Mouse (Mus musculus) skeletal muscle tissue, adult 2 months (tissue): ENCODE measurements around the gene Grk2.
"Not testable (repeated sequence)": the region's sequence is repeated elsewhere in the genome, so short reads cannot be mapped to it uniquely, and the experiment has no call there.

Experiments
- DNase-seq: peaks from one replicate; pipeline ENCODE4 v3.0.0-alpha.2; 2012; ENCODE audit warnings: low read depth, low spot score

Gene Grk2

DNA sequence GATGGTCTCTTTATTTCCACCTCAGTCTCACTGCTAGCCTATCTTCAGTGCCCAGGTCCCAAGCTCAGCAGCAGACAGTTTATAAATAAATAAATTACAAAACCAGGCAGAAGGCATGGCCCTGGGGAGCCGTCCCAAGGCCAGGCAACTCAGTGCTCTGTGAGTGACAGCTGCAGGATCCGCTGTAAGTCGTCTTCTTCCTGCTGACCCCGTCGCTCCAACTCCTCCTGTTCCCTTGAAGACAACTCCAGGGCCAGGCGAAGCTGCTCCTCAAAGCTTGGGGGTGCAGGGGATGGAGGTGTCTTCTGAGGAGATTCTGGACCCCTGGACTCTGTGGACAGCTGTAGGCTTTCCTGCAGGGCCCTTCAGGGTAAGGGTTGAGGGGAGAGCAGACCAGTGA is 35.8 kb downstream of the Grk2 start:
- no peak for DNase-seq

DNA sequence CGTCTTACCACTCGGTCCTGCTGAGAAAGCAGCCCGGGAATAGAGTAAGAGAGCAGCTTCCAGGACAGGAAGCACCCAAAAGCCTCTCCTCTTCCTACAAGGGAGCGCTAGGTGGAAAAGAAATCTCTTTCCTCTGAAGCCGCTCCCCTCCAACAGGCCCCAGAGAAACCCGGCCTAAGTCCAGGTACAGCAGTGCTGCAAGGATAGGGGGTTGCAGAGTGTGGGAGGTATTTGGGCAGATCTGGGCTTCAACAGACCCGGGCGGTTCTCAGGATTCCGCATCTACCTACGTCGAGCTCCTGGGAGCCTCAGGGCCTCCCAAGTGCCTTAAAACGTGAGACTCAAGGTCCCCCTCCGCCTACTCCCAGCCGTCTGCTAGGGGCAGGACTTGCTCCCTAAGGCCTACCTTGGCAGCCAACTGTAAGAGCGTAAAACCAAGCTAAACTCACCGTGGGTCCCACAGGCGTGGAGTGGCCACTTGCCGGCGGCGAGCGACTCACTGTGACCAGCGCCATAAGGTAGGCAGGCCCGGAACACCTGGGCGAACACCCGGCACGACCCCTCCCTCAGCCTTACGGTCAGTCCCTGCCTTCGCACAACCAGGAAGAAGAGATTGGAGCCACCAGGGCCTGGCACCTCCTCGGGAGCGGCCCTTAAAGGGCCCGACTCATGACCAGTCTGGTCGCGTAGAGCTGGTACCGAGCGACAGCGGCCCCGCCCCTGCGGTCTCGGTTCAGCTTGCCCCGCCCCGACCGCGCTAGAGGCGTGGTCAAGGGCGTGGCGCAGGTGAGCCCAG is 37.3 kb downstream of the Grk2 start, which contains the start of gene Ssh3:
Gene Ssh3 (minus strand): TSS at position 615 of the 796 bp plus-strand sequence.
- DNase-seq = peak; percentile 44

DNA sequence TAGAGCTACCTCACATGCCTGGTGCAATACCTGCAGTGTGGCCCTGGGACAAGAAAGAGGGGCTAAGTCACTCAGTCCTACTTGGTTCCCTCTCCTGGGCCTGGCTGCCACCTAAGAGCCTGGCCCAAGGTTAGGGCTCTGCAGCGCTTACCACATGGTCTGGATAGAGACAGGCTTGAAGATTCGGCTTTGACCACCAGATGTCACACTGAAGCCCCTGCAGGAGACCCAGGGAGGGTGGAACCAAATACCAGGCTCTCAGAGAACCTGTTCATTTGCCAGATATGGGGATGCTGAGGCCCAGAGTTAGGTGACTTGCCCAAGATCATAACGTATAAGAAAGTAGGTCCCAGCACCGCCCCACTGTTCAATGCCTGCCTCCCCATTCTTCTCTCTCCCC is 40.1 kb downstream of the Grk2 start:
- no peak for DNase-seq

GRCm38 (mm10) chr19:4264171-4264780 is 41.7 kb downstream of the Grk2 start:
- DNase-seq = no peak

GRCm38 (mm10) chr19:4263702-4264101 is 42.3 kb downstream of the Grk2 start:
- no peak for DNase-seq

DNA sequence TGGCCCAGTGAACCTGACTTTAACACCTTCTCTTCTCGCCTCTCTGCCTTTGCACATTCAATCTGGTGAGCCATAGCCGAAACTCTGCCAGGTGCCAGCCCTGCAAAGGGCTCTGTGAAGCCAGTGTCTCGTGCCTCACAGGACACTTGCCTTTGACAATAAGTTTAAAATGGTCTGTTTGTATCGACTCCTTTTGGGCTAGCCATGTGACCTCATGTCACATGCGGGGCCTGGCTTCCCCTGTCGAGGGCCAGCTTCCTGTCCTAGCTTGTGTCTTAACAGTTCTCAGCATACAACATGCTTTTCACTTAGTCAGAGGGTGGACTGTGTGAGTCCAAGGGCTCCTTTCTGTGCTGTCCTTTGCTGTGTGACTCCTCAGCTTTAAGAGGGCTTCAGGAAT is 43.3 kb downstream of the Grk2 start:
- no peak for DNase-seq

DNA sequence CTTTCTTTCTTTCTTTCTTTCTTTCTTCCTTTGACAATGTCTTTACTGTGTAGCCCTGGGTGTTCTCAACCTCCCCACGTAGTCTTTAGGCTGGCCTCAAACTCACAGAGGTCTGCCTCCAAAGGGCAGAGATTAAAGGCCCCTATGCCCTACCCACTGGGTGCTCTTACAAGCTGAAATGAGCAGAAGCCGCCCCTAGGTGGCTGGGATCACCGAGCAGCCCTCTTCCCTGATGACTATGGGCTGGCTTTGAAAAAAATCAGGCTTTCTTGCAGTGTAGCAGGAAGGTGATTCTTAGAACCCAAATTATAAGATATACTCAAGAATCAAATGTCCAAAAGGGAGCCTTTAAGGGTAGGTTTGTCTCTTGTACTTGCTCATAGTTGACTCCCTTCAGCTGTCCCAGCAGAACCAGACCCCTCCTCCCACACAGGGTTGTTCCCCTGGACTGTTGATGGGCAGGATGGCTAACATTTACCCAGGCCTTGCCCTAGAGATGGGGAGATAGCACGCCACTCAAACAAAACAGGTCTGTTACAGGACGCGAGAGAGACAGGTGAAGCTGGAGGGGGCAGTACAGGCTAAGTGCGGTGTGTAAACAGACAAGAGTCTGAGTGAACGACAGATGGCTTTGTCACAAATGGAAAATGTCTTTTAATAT is 44.9 kb downstream of the Grk2 start:
- no peak for DNase-seq

DNA sequence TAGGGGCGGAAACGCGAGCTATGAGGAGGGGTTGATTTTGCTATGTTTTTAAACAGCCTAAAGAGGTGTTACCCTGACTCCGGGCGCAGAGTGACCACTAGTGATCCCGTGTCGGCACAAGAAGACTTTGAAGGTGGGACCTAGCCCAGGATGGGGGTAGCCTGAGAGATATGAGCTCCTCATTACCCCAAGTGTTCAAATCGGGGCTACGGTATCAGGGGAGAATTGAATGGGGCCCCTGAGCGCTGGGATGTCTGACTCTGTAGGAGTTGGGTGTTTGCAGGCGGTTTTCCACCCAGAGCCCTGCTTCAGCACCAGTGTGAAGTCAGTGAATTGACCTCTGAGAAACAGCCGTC is 48.1 kb downstream of the Grk2 start:
- no peak for DNase-seq

DNA sequence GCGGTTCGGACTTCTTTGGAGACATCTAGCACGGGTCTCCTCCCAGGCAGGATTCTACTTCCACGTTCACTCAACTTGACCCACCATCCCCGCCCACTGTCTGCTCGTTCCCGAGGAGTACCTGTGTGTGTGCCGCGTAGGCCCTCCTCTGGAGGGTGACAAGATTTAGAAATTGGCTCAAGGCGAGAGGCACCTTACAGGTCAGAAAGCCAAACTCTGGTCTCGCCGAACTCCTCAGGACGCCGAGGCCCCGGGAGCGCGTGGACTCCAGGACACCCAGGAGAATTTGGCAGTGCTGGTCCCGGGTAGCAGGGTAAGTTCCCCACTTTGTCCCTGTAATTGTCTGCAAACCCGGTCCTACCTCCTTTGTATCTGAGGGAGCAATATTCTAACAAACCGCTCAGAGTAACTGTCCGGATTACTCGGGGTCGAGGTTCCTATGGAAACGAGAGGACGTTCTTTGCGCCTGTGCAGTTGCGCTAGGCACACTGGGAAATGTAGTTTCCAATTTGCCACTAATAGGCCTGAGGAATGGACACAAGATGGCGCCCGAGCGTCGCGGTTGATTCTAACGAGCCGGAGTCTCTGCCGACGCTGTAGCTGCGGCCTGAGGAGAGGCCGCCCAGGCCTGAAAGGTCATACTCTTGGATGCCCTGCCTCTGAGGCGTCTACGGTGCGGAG is 48.7 kb downstream of the Grk2 start:
- peak; percentile 94 for DNase-seq

GRCm38 (mm10) chr19:4255583-4256162 is 50.3 kb downstream of the Grk2 start:
- DNase-seq = no peak

- DNase-seq = no peak
These were observed 51.8 kb downstream of the Grk2 start for GRCm38 (mm10) chr19:4254230-4254629.

DNA sequence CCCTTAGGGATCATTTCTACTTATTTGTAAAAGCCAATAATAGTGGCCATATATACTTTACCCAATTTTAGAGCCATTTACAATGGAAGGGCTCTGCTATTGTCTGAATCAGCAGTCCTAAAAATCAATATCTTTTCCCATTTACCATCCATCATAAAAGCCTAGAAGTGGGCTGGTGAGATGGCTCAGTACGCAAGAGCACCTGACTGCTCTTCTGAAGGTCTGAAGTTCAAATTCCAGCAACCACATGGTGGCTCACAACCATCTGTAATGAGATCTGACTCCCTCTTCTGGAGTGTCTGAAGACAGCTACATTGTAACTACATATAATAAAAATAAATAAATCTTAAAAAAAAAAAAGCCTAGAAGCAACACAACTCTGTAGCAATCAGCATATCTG is 57.3 kb downstream of the Grk2 start:
- not testable (repeated sequence) for DNase-seq

DNA sequence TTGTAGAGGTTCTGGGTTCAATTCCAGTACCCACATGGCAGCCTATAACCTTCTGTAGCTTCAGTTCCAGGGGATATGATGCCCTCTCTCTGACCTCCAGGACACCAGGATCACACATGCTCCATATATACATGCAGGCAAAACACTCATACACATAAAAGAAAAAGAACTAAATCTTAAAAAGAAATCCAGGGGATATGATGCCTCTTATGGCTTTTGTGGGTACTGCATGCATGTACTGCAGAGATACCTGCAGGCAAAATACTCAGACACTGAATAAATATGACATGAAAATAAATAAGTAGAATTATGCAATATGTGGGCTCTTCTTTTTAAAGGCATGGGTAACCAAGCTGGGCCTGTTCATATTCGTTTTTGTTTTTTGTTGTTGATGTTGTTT is 59.0 kb downstream of the Grk2 start:
- no peak for DNase-seq

- no peak for DNase-seq
These were observed 61.2 kb downstream of the Grk2 start for GRCm38 (mm10) chr19:4244775-4245174.

GRCm38 (mm10) chr19:4242416-4242815 is 63.6 kb downstream of the Grk2 start:
- no peak for DNase-seq

DNA sequence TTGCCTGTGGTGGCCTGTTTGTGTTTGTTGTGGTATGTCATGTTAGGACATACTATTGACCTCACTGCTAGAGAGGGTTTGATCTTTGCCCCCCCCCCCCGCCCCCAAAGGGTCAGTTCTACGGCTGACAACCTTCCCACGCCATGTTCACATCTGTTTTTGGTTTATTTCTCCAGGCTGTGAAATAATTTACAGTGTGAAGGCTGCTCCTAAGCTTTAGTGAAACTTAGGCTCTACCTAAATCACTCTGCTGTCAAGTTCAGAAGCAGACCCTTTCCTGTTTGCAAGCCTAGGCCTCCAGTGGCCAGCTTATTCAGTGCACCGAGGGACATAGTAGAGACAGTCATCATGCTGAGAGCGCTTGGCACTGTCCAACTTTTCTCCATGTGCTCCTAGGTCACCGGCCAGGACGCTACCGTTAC is 65.8 kb downstream of the Grk2 start:
- DNase-seq = no peak
